Mouse (Mus musculus) megakaryocyte, embryonic 14.5 days (primary cell): ENCODE data around the gene Ppp6r1.
"Not testable (repeated sequence)": the region's sequence is repeated elsewhere in the genome, so short reads cannot be mapped to it uniquely, and the experiment has no call there.

Experiments
- FLI1 ChIP-seq: IDR thresholded peaks from 2 replicates; pipeline ENCODE4 v1.6.1; 2012; ENCODE audit warnings: low read length, inconsistent platforms, mixed read lengths
- GATA1 ChIP-seq: IDR thresholded peaks from 3 replicates; pipeline ENCODE4 v1.6.1; 2012; ENCODE audit warnings: mixed read lengths, low read length, inconsistent platforms, borderline replicate concordance

DNA sequence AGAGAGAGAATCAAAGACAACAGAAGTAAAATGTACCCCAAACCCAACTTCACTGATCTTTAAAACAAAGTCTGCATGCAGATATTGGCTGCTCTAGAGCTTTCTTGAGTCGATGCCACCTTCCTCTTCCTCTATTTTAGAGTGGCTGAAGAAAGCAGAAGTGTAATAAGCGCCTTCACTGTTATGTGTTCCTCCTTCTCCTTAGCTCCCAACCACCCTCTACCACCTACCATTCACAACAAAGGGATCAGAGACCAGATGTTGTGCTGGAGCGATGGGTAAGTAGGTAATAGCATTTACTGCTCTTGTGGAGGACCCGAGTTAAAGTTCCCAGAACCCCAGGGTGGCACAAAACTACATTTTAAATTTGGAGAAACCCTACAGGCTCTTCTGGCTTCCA lies 61.8 kb downstream of the Ppp6r1 start:
- TF ChIP-seq GATA1, FLI1: not testable (repeated sequence)
